Mouse (Mus musculus): ENCODE results near the gene AL731706.2.

DNA sequence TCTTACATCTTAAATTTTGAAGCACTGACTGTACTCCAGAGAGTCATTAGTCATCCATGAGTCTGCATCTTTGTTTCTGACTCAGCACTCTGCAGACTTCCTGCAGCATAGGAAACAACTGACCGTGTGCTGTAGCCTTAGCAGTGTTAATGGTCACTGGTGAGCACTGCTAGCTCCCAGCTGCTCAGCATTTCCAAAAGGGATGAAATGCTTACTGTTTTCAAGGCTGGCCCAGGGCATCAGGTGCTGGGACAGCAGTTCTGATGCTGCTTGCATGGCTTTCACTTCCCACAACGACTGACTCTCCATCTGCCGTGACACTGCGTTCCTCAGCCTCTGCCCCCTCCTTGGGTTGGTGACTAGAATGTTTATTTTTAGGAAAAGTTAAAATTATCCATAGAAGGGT lies 35.5 kb upstream of the AL731706.2 start:
- TF ChIP-seq CTCF (conservative IDR thresholded peaks at IDR 0.05; ENCODE audit: insufficient read depth, insufficient read length, low read depth, low read length): no peak
- TF ChIP-seq POLR2A (IDR thresholded peaks at IDR 0.05; ENCODE audit: low read depth, low read length): no peak
